Mouse (Mus musculus) embryonic facial prominence, embryonic 12.5 days (tissue): ENCODE results near the gene Rpf1. TPM values are rescaled to one million over a fixed set of nuclear protein-coding genes. Genes with fewer than 3 reads are reported as not detected.

ENCODE experiments used
- ATAC-seq: fragments of 200-750 bp; cut with Nextera tagmentation; 2 replicates; pipeline ENCODE4 v1.8.0; 2017; ENCODE audit not compliant: insufficient number of reproducible peaks, insufficient read depth, low FRiP score, low TSS enrichment
- H3K27ac ChIP-seq: fragments of 300-500 bp; sonication (generic); 2 replicates; pipeline ENCODE4 v1.5.1; 2016; ENCODE audit warnings: mild to moderate bottlenecking
- H3K27me3 ChIP-seq: fragments of 300-500 bp; sonication (generic); 2 replicates; pipeline ENCODE4 v1.6.1; 2016; ENCODE audit warnings: mild to moderate bottlenecking, moderate library complexity
- H3K36me3 ChIP-seq: fragments of 300-500 bp; sonication (generic); 2 replicates; pipeline ENCODE4 v1.6.1; 2016; ENCODE audit warnings: mild to moderate bottlenecking
- H3K4me1 ChIP-seq: fragments of 300-500 bp; sonication (generic); 2 replicates; pipeline ENCODE4 v1.6.1; 2016
- H3K4me2 ChIP-seq: fragments of 300-500 bp; sonication (generic); replicated peaks from 2 replicates; pipeline ENCODE4 v1.6.1; 2016; ENCODE audit warnings: mild to moderate bottlenecking, moderate library complexity
- H3K4me3 ChIP-seq: fragments of 300-500 bp; sonication (generic); 2 replicates; pipeline ENCODE4 v1.5.1; 2016; ENCODE audit warnings: mild to moderate bottlenecking
- H3K9ac ChIP-seq: fragments of 300-500 bp; sonication (generic); 2 replicates; pipeline ENCODE4 v1.6.1; 2016; ENCODE audit warnings: mild to moderate bottlenecking, moderate library complexity
- H3K9me3 ChIP-seq: fragments of 300-500 bp; sonication (generic); 2 replicates; pipeline ENCODE4 v1.6.1; 2016; ENCODE audit warnings: mild to moderate bottlenecking, moderate library complexity
- WGBS: fragments of 180-500 bp; shearing (Covaris S2); methylation state at CpG from one replicate; pipeline ENCODE4 v1.1.7; 2016; 5-methylcytosine and 5-hydroxymethylcytosine counted together
- polyA plus RNA-seq: library from polyadenylated mRNA; unstranded; fragments of >200 nt; fragmentation: Nextera tagmentation; extraction: Ambion mirVana; gene quantifications from 2 replicates; pipeline ENCODE4 v1.2.1, GENCODE M21; 2016

Rpf1 gene
- polyA plus RNA-seq, 1 experiment from 2014 or later: 59.7 TPM

DNA sequence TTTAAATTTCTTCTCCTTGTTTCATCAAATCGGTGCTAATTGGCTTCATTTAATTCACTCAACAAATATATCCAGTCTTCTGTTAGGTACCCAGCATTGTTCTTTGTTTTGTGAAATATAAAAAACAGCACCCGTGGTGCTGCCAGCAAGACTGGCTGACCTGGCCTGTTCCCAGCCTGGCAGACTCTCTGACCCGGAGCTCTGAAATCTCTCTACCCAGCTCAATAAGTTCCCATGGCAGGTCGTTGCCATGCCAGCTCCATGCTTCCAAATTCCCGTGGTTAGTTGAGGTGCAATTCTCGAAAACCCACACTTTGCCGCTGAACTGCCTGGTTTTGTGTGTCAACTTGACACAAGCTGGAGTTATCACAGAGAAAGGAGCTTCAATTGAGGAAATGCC is 33.6 kb upstream of the Rpf1 start:
- Histone ChIP-seq H3K9me3 (no peaks in the 10 kb centered on the region), H3K4me2 (no peak overlapping the region), H3K36me3 (no peaks in the 10 kb centered on the region), H3K4me1 (no peaks in the 10 kb centered on the region), H3K27ac (no peak overlapping the region), H3K4me3 (no peak overlapping the region), H3K9ac (no peak overlapping the region), H3K27me3 (no peaks in the 10 kb centered on the region)
- ATAC-seq: no peak
- 71% methylated on average over 7 of the region's 7 CpGs for WGBS

- H3K4me1 ChIP-seq: no peaks in the 10 kb centered on the region
- H3K27ac ChIP-seq: no peak overlapping the region
- no peak overlapping the region for H3K4me2 ChIP-seq
- no peak for ATAC-seq
- H3K9ac ChIP-seq: no peak overlapping the region
- 18% methylated on average over 1 of the region's 1 CpGs for WGBS
- no peaks in the 10 kb centered on the region for H3K9me3 ChIP-seq
- H3K36me3 ChIP-seq: no peaks in the 10 kb centered on the region
- H3K27me3 ChIP-seq: no peaks in the 10 kb centered on the region
- no peak overlapping the region for H3K4me3 ChIP-seq
Measured at GRCm38 (mm10) chr3:146543632-146544031, 22.4 kb upstream of the Rpf1 start.

GRCm38 (mm10) chr3:146540521-146541273 is 19.5 kb upstream of the Rpf1 start:
- H3K4me1 ChIP-seq: no peaks in the 10 kb centered on the region
- H3K4me3 ChIP-seq: no peak overlapping the region
- no peak overlapping the region for H3K9ac ChIP-seq
- H3K27me3 ChIP-seq: no peaks in the 10 kb centered on the region
- no peaks in the 10 kb centered on the region for H3K9me3 ChIP-seq
- no peaks in the 10 kb centered on the region for H3K36me3 ChIP-seq
- no peak overlapping the region for H3K27ac ChIP-seq
- no peak for ATAC-seq
- 87% methylated on average over 4 of the region's 4 CpGs for WGBS
- H3K4me2 ChIP-seq: no peak overlapping the region

GRCm38 (mm10) chr3:146534986-146535385 is 13.8 kb upstream of the Rpf1 start:
- no peaks in the 10 kb centered on the region for H3K36me3 ChIP-seq
- ATAC-seq: no peak
- WGBS: 63% methylated on average over 6 of the region's 6 CpGs
- no peaks in the 10 kb centered on the region for H3K27me3 ChIP-seq
- no peak overlapping the region for H3K9ac ChIP-seq
- H3K27ac ChIP-seq: no peak overlapping the region
- H3K4me1 ChIP-seq: no peaks in the 10 kb centered on the region
- H3K4me3 ChIP-seq: no peak overlapping the region
- no peak overlapping the region for H3K4me2 ChIP-seq
- H3K9me3 ChIP-seq: no peaks in the 10 kb centered on the region

DNA sequence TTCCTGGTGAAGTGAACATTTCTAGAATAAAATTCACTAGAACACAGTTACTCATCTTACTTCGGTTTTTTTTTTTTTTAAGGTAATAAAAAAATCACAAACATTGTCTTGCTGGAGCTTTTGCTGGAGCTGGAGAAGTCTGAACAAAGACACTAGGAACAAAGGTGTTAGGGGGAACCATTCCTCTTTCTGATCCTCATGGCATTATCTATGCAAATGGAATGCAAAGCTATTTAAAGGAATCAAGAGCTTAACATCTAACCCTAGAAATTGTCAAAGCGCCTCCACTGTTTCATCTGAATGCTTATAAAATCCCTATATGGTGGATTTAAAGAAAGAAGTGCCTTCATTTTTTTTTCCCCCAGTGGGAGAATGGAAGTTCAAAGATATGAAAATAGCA is 7.1 kb upstream of the Rpf1 start:
- H3K9me3 ChIP-seq: no peaks in the 10 kb centered on the region
- H3K4me3 ChIP-seq: no peak overlapping the region
- no peak overlapping the region for H3K4me2 ChIP-seq
- no peak overlapping the region for H3K9ac ChIP-seq
- WGBS: 37% methylated on average over 2 of the region's 2 CpGs
- H3K36me3 ChIP-seq: no peaks in the 10 kb centered on the region
- no peak overlapping the region for H3K27ac ChIP-seq
- no peaks in the 10 kb centered on the region for H3K27me3 ChIP-seq
- no peaks in the 10 kb centered on the region for H3K4me1 ChIP-seq
- ATAC-seq: no peak

DNA sequence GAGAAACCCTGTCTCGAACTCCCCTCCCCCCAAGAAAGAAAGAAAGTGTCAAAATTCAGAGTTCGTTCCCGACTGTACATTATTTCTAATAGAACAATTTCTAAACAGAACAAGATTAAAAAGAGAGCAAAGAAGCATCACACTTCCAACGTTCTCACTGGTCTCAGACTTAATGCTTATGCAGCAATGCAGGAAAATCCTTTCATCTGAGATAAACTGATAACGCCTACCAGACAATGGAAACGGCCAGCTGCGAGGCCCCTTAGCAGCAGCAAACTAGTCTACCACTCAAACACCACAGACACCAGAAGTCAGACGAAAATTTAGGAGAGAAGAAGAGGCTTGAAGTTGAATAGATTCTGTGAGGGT is 407 bp upstream of the Rpf1 start:
- no peaks in the 10 kb centered on the region for H3K27me3 ChIP-seq
- H3K36me3 ChIP-seq: peaks cover 16% of the 10 kb centered on the region
- H3K4me2 ChIP-seq: peak overlapping the region; percentile 60
- ATAC-seq: no peak
- no peaks in the 10 kb centered on the region; the same call in 1 of the 2 replicates for H3K4me1 ChIP-seq
- H3K9me3 ChIP-seq: no peaks in the 10 kb centered on the region
- peak overlapping the region; percentile 68 for H3K4me3 ChIP-seq
- peak overlapping the region; percentile 97 for H3K27ac ChIP-seq
- 18% methylated on average over 8 of the region's 8 CpGs for WGBS
- peak overlapping the region; percentile 75 for H3K9ac ChIP-seq

DNA sequence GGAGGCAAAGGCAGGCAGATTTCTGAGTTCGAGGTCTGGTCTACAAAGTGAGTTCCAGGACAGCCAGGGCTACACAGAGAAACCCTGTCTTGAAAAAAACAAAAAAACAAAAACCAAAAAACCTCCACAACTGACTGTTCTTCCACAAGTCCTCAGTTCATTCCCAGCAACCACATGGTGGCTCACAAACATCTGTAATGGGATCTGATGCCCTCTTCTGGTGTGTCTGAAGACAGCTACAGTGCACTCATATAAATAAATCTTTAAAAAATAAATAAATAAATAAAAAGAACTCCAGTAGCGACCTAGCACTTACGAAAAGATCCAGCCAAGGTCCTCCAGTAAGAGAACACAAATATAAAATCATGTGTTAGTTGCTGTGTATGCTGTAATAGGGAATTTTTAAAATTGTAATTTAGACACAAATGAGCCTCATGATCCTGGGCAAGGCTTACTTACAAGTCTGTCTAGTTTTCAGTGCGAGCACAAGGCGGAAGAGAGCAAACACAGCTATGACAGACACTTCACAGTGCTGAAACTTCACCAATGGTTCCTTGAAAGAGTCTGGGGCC is 917 bp downstream of the Rpf1 start:
- Histone ChIP-seq H3K4me2 (peak overlapping the region; percentile 60), H3K9me3 (no peaks in the 10 kb centered on the region), H3K4me3 (peak overlapping the region; percentile 68), H3K4me1 (no peaks in the 10 kb centered on the region; the same call in 1 of the 2 replicates), H3K36me3 (peaks cover 20% of the 10 kb centered on the region), H3K27ac (peak overlapping the region; percentile 97), H3K27me3 (no peaks in the 10 kb centered on the region), H3K9ac (peak overlapping the region; percentile 75)
- ATAC-seq: no peak
- WGBS: 32% methylated on average over 5 of the region's 5 CpGs

- H3K9ac ChIP-seq: no peak overlapping the region
- no peak overlapping the region for H3K4me3 ChIP-seq
- 95% methylated on average over 7 of the region's 7 CpGs for WGBS
- no peak overlapping the region for H3K27ac ChIP-seq
- H3K27me3 ChIP-seq: no peaks in the 10 kb centered on the region
- no peak for ATAC-seq
- peaks cover 6% of the 10 kb centered on the region for H3K4me1 ChIP-seq
- peaks cover 45% of the 10 kb centered on the region for H3K36me3 ChIP-seq
- no peak overlapping the region for H3K4me2 ChIP-seq
- no peaks in the 10 kb centered on the region for H3K9me3 ChIP-seq
Measured at GRCm38 (mm10) chr3:146506711-146507110, 14.5 kb downstream of the Rpf1 start.

- 51% methylated on average over 5 of the region's 5 CpGs for WGBS
- Histone ChIP-seq H3K4me1 (peaks cover 17% of the 10 kb centered on the region), H3K27ac (no peak overlapping the region)
Measured at GRCm38 (mm10) chr3:146501601-146502123, 19.6 kb downstream of the Rpf1 start.

DNA sequence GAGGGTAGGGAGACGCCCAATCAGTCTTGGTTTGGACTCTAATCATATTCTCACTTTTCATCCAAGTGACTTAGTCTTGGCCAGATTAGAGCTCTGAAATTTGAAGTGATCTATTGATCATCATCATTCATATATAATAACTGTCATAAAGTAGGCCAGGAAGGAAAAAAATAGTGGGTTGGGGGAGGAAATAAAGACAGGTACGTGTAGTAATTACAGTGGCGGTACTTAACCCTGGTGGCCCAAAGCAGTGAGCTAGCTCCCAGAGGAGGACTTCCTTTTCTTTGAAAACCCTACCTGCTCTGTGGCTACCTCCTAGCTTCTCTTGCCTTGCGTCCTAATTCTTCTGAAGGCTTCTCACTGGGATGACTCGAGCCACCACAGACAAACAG is 20.4 kb downstream of the Rpf1 start:
- 7% methylated on average over 5 of the region's 5 CpGs for WGBS
- no peak for ATAC-seq

More at GRCm38 (mm10) chr3:146501601-146502123, 19.6 kb downstream of the Rpf1 start:
- no peaks in the 10 kb centered on the region for H3K27me3 ChIP-seq
- H3K4me3 ChIP-seq: peak overlapping the region; percentile 85
- peak overlapping the region; percentile 87 for H3K9ac ChIP-seq
- no peaks in the 10 kb centered on the region for H3K9me3 ChIP-seq
- ATAC-seq: no peak
- peak overlapping the region; percentile 91 for H3K4me2 ChIP-seq
- H3K36me3 ChIP-seq: peaks cover 19% of the 10 kb centered on the region

DNA sequence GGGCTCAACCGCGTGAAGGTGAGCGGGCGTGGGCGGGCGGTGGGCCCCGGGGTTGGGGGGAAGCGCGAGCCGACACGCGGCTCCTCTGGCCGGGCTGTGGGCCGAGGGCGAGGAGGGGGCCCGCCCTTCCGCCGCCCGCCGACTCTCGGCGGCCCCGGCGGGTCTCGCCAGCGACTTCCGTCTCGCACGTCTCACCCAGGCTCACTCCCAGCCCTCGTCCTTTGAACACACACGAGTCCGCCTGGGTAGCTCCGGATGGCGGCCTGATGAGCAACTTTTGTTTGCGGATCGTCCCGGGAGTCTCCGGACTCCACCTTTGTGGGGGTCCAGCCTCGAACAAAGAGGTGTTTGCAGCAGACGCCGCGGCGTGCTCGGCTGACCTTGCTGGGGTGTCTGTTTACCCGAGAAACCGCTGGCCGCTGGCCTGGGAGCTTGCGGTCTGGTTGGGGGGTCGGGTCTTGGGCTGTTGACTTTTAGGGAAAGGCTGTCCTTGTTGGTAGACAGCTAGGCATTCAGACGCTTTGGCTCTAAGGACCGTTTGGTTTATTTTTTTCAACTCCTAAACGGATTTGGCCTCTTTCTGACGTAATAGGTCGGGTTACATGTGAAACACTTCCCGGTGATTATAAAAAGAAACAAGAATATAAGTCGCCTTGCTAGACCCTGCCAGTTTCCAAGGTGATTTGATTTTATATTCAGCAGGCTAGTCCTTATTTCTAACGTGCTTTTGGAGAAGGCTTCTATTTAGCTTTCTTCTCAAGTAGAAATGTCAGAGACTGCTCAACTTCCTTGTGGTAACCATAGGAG is 21.0 kb downstream of the Rpf1 start:
- Histone ChIP-seq H3K36me3 (peaks cover 8% of the 10 kb centered on the region), H3K4me3 (peak overlapping the region; percentile 85), H3K27me3 (no peaks in the 10 kb centered on the region), H3K4me1 (peaks cover 17% of the 10 kb centered on the region), H3K27ac (peak overlapping the region; percentile 94), H3K9ac (peak overlapping the region; percentile 87), H3K4me2 (peak overlapping the region; percentile 91), H3K9me3 (no peaks in the 10 kb centered on the region)
- no peak; the same call in 1 of the 2 replicates for ATAC-seq
- WGBS: under 1% methylated on average over 57 of the region's 57 CpGs

More for the DNA sequence above, 20.4 kb downstream of the Rpf1 start:
- H3K27me3 ChIP-seq: no peaks in the 10 kb centered on the region
- H3K36me3 ChIP-seq: peaks cover 13% of the 10 kb centered on the region
- H3K9me3 ChIP-seq: no peaks in the 10 kb centered on the region
- peak overlapping the region; percentile 94; the same call in 1 of the 2 replicates for H3K27ac ChIP-seq
- H3K4me3 ChIP-seq: peak overlapping the region; percentile 85
- peak overlapping the region; percentile 87 for H3K9ac ChIP-seq
- peaks cover 17% of the 10 kb centered on the region for H3K4me1 ChIP-seq
- H3K4me2 ChIP-seq: peak overlapping the region; percentile 91
